Mouse (Mus musculus) mature B cell (primary cell): ENCODE results near the gene Exosc3.

Source experiments
- in situ Hi-C: fragments of 300-500 bp; cut with MboI; formaldehyde crosslinking; loops from 2 replicates; pipeline ENCODE4 v1.14.3; 2019

The Exosc3 gene

DNA sequence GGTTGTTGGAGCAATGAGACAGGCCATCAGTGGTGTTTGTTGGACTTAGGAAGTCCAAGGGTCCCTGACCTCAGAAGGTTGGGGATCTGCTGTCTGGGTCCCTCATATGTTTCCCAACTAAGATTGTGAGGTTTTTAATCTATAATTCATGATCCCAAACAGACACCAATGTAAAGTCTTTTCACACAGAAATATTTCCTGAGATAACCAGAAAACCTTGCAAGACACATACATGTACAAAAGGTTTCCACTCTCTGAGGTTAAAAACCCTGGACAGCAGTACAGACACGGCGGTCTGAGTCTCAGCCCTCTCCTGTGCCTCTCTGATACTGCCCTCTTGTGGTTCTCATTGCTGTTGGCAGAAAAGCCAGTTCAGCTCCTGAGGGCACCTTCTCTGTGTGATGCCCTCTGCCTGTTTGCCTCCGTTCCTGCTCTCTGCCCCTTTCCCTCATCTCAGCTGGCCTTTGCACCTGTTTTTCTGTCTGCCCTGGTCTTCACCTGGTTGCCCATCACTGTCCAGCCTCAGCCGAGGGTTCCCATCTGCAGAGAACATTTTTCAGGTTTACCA lies 62.5 kb downstream of the Exosc3 start:
- in situ Hi-C loops = loop anchor here (10.0 kb wide), 1 partner anchor 175 kb away; the partner anchor contains the start of gene Tomm5

DNA sequence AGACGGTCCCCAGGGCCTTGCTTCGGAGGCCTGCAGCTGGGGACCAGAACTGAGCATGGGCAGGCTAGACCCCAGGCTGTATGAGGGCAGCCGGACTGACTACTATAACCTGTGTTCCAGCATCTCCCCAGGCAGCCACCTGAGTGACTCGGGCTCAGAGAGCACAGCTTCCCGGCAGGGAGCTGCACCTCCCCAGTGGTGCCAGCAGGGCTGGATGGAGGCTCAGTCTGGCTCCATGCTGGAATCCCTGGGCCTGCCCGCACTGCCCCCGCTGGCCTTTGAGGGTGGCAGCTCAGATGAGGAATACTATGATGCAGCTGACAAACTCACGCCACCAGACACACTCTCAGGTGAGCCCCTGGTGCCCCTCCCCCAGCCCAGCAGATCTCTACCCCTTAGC lies 63.2 kb downstream of the Exosc3 start:
- in situ Hi-C loops = no loop called here

DNA sequence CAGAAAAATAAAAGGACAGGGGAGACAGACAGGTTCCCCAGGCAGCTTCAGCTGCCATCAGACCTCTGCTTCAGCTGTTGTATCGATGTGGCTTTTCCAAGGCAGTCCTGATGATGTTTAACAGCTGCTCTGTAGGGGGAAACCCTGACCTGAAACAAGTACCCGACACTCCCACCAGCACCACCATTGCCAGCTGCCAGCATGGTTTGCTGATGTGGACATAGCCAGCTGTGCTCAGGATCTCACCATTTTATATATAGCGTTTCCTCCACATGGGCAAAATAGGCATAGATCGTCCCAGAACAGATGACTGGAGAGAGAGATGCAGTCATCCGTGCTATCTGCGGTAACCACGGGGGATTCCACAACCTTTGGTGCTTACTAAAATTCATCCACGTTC lies 66.8 kb downstream of the Exosc3 start:
- in situ Hi-C loops = no loop called here

DNA sequence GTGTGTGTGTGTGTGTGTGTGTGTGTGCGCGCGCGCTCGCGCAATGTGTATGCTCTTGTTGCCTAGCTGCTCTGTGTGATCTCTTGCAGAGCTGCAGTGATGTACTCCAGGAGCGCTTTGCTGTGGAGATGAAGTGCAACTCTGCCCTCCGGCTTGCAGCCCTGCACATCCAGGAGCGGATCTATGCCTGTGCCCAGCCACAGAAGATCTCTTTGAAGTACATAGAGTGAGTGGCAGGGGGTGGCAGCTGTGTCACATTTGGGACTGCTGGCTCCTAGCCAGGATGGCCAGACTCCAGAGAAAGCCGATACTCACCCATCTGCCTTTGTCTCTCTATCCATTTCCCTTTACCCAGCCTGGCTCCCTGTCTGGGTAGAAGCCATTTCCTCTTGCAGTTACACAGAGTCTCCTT lies 71.5 kb downstream of the Exosc3 start:
- in situ Hi-C loops = no loop called here

DNA sequence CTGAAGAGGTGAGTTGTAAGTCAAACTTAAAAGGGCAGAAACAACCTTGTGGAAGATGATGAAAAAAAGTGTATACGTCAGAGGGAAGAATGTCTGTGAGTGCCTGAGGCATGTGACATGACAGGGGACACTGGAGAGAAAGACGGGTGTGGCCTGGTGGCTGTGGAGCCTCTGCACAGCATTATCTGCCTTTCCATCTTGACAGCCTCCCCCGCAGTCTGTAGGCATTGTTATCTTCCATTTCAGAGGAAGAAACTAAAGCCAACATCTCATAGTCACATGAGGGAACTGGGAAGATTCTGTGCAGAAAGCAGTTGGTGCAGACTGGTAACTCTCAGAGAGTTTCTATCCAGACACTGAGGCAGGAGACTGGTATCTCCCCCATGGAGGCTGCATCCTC lies 74.6 kb downstream of the Exosc3 start:
- in situ Hi-C loops = no loop called here
